Mouse (Mus musculus) layer of hippocampus, adult 9-10 months (tissue): Measurements from ENCODE around the gene Fam214a.

Experiments used
- DNase-seq: peaks from one replicate; pipeline ENCODE4 v3.0.0; 2022; ENCODE audit warnings: low spot score

The Fam214a gene

GRCm38 (mm10) chr9:74952106-74952505, 578 bp upstream of the Fam214a start:
- DNase-seq: no peak

GRCm38 (mm10) chr9:74953265-74953958, 728 bp downstream of the Fam214a start:
- DNase-seq: no peak

GRCm38 (mm10) chr9:74953959-74954279, 1.2 kb downstream of the Fam214a start:
- no peak for DNase-seq

GRCm38 (mm10) chr9:74954387-74954786, 1.7 kb downstream of the Fam214a start:
- DNase-seq: no peak

- DNase-seq: no peak
Measured at GRCm38 (mm10) chr9:74960630-74961029, 7.9 kb downstream of the Fam214a start.

- no peak for DNase-seq
Measured at GRCm38 (mm10) chr9:74961073-74961575, 8.4 kb downstream of the Fam214a start.

- DNase-seq: no peak
Measured at GRCm38 (mm10) chr9:74963953-74964352, 11.3 kb downstream of the Fam214a start.

GRCm38 (mm10) chr9:74964866-74965384, 12.2 kb downstream of the Fam214a start:
- DNase-seq: no peak

GRCm38 (mm10) chr9:74966200-74966599, 13.5 kb downstream of the Fam214a start:
- no peak for DNase-seq

- no peak for DNase-seq
Measured at GRCm38 (mm10) chr9:74968647-74969428, 16.2 kb downstream of the Fam214a start.

- no peak for DNase-seq
Measured at GRCm38 (mm10) chr9:74970591-74970990, 17.9 kb downstream of the Fam214a start.

GRCm38 (mm10) chr9:74971191-74971976, 18.7 kb downstream of the Fam214a start:
- DNase-seq: no peak

- no peak for DNase-seq
Measured at GRCm38 (mm10) chr9:74972736-74973135, 20.1 kb downstream of the Fam214a start.

- no peak for DNase-seq
Measured at GRCm38 (mm10) chr9:74973154-74973553, 20.5 kb downstream of the Fam214a start.

GRCm38 (mm10) chr9:74974758-74975157, 22.1 kb downstream of the Fam214a start:
- no peak for DNase-seq

- no peak for DNase-seq
Measured at GRCm38 (mm10) chr9:74975416-74975815, 22.7 kb downstream of the Fam214a start.

- DNase-seq: peak; percentile 84
Measured at GRCm38 (mm10) chr9:74975911-74976563, 23.4 kb downstream of the Fam214a start.

GRCm38 (mm10) chr9:74977251-74977650, 24.6 kb downstream of the Fam214a start:
- DNase-seq: no peak

- DNase-seq: no peak
Measured at GRCm38 (mm10) chr9:74977962-74978361, 25.3 kb downstream of the Fam214a start.

- DNase-seq: no peak
Measured at GRCm38 (mm10) chr9:74978868-74979267, 26.2 kb downstream of the Fam214a start.

GRCm38 (mm10) chr9:74979371-74979770, 26.7 kb downstream of the Fam214a start:
- DNase-seq: no peak

- no peak for DNase-seq
Measured at GRCm38 (mm10) chr9:74979866-74980265, 27.2 kb downstream of the Fam214a start.
